Mouse (Mus musculus) embryonic facial prominence, embryonic 10.5 days (tissue): ENCODE results near the gene Naa60. TPM values are rescaled to one million over a fixed set of nuclear protein-coding genes. Genes with fewer than 3 reads are reported as not detected.

Experiments used
- microRNA-seq: library from miRNA; unstranded; fragments of <30 nt; microRNA quantifications from one replicate; pipeline ENCODE4, GENCODE M21; 2017
- polyA plus RNA-seq: library from polyadenylated mRNA; unstranded; fragments of >200 nt; fragmentation: Nextera tagmentation; extraction: Ambion mirVana; gene quantifications from 2 replicates; pipeline ENCODE4 v1.2.1, GENCODE M21; 2016

Naa60 gene
- polyA plus RNA-seq, 1 experiment from 2014 or later, result 54.4 TPM

Small RNA genes lying within 50 kb of the gene (microRNA-seq; reads per million reads assigned to microRNA genes)
- gene Gm23493, result not detected

Other genes with a start within 250 kb of the Naa60 start
- gene Mefv, start 154.3 kb upstream of the Naa60 start, polyA plus RNA-seq, result not detected in 2 replicates
- gene Zfp263, start 128.3 kb upstream of the Naa60 start, polyA plus RNA-seq, result 51.3 and 53.3 TPM in 2 replicates
- gene Olfr15, start 41.5 kb upstream of the Naa60 start, polyA plus RNA-seq, result 0.31 TPM in 1 of 2 replicates, not detected in the other
- gene Zfp174, start 25.1 kb upstream of the Naa60 start, polyA plus RNA-seq, result 0.82 and 1.1 TPM in 2 replicates
- gene Zfp597, start 12.2 kb downstream of the Naa60 start, polyA plus RNA-seq, result 4.5 and 5.5 TPM in 2 replicates
- gene Gm20695, start 12.3 kb downstream of the Naa60 start, polyA plus RNA-seq, result 1.4 and 2.6 TPM in 2 replicates
- 6.8 TPM in 2 replicates for gene 1700037C18Rik, start 36.3 kb downstream of the Naa60 start, polyA plus RNA-seq
- gene Cluap1, start 36.4 kb downstream of the Naa60 start, polyA plus RNA-seq, result 22.5 and 24.7 TPM in 2 replicates
- gene Nlrc3, start 104.3 kb downstream of the Naa60 start, polyA plus RNA-seq, result 0.97 and 1.0 TPM in 2 replicates
- gene Slx4, start 131.4 kb downstream of the Naa60 start, polyA plus RNA-seq, result 26.4 and 28.0 TPM in 2 replicates
- gene Dnase1, start 164.6 kb downstream of the Naa60 start, polyA plus RNA-seq, result 6.5 and 8.6 TPM in 2 replicates
- gene Trap1, start 205.5 kb downstream of the Naa60 start, polyA plus RNA-seq, result 99.1 and 104 TPM in 2 replicates